Mouse (Mus musculus): ENCODE data around the gene Ak3. TPM values are rescaled to one million over a fixed set of nuclear protein-coding genes. Genes with fewer than 3 reads are reported as not detected.

Gene Ak3
- 71.8 and 73.2 TPM in 2 replicates for polyA plus RNA-seq (2016; fragmentation: Nextera tagmentation; extraction: Ambion mirVana)

DNA sequence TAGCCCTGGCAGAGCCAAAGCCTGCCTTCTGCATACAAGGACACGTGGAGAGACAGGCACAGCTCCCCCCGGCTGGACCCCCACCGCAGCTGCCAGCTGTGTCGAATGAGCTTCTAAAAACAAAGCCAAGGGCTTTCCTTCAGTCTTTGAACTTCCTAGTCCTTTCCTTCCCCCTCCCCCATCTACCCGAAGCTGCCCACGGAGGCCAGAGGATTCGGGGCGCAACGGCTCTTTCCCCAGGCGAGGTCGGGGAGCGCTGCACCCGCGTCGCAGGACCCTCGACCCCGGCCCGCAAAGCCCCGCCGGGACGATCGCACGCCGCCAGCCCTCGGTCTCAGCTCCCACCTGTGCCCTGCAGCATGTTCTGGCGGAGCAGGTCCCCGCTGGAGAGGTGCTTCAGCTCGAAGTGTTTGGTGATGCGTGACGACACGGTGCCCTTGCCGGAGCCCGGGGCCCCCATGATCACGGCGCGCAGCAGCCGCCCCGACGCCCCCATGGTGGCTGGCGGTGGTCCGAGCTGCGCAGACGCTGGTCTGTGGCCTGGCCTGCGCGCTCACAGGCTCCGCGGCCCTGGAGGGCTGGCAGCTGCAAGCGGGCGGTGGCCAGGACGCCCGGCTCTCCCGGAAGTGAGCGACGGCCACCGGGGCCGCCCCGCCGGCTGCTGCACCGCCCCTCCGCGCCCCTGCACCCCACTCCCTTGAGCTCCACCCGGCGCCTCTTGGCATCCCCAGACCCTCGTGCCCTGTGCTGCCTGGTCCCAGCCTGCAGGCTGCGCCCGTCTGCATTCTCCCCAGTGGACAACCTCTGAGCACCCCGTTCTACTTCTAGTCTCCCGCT lies at the start of gene Ak3:
Gene Ak3, minus strand, starts transcription at position 628 of the 837 bp plus-strand sequence.
- no peaks in the 10 kb centered on the region for H3K27me3 ChIP-seq
- H3K4me2 ChIP-seq: peak within 1 kb of the TSS; percentile 66
- peaks cover 20% of the 10 kb centered on the region; the same call in 1 of the 2 replicates for H3K4me1 ChIP-seq (replicated peaks)
- peak; percentile 87 for ATAC-seq (ENCODE audit: insufficient number of reproducible peaks, insufficient read depth, low FRiP score, low TSS enrichment, low read depth)
- 1% methylated on average over 68 of the region's 68 CpGs for WGBS
- no peaks in the 10 kb centered on the region for H3K36me3 ChIP-seq
- peak within 1 kb of the TSS; percentile 87 for H3K27ac ChIP-seq
- H3K4me3 ChIP-seq (replicated peaks): peak within 1 kb of the TSS; percentile 79
- H3K9ac ChIP-seq (replicated peaks): peak within 1 kb of the TSS; percentile 80
- no peaks in the 10 kb centered on the region for H3K9me3 ChIP-seq

DNA sequence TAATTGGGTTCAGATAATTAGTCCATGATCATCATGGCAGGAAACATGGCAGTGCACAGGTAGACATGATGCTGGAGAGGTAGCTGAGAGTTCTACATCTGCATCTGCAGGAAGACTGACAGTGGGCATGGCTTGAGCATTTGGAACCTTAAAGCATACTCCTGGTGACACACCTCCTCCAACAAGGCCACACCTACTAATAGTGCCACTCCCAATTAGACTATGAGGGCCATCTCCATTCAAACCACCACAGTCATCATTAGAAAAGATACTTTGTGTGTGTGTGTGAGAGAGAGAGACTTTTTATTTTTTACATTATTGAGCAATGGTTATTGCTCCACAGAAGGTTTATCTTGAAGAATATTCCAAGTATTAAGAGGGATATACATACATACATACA lies 44.4 kb upstream of the Ak3 start:
- H3K4me3 ChIP-seq (replicated peaks): no peak overlapping the region
- H3K4me2 ChIP-seq: no peak overlapping the region
- no peaks in the 10 kb centered on the region for H3K36me3 ChIP-seq
- no peaks in the 10 kb centered on the region for H3K27me3 ChIP-seq
- H3K27ac ChIP-seq: no peak overlapping the region
- no peak overlapping the region for H3K9ac ChIP-seq (replicated peaks)
- H3K4me1 ChIP-seq (replicated peaks): no peaks in the 10 kb centered on the region
- H3K9me3 ChIP-seq: no peaks in the 10 kb centered on the region
- ATAC-seq (ENCODE audit: insufficient number of reproducible peaks, insufficient read depth, low FRiP score, low TSS enrichment, low read depth): no peak

DNA sequence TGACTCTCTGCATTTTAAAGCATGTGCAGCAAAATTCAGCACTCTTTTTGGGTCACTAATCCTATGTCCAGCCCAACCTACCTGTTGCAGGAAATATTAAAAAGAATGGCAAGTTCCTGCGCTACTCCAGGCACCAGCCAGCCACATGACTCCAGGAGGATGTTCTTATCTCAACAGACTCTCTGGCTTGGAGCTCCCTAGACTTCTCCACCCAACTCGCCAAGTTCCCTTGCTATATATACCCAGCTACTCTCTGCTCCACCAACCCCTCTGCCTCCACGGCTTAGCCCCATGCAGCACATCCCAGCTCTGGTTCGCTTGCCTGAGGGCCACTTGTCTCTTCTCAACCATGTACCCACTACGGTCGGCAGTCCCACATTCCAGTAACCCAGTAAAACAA lies 40.9 kb upstream of the Ak3 start:
- WGBS: 85% methylated on average over 6 of the region's 6 CpGs
- no peak overlapping the region for H3K4me2 ChIP-seq
- H3K36me3 ChIP-seq: no peaks in the 10 kb centered on the region
- H3K27me3 ChIP-seq: no peaks in the 10 kb centered on the region
- H3K27ac ChIP-seq: no peak overlapping the region
- no peak overlapping the region for H3K4me3 ChIP-seq (replicated peaks)
- ATAC-seq (ENCODE audit: insufficient number of reproducible peaks, insufficient read depth, low FRiP score, low TSS enrichment, low read depth): no peak
- H3K4me1 ChIP-seq (replicated peaks): no peaks in the 10 kb centered on the region
- peaks cover 1% of the 10 kb centered on the region; the same call in 1 of the 2 replicates for H3K9me3 ChIP-seq
- no peak overlapping the region for H3K9ac ChIP-seq (replicated peaks)

DNA sequence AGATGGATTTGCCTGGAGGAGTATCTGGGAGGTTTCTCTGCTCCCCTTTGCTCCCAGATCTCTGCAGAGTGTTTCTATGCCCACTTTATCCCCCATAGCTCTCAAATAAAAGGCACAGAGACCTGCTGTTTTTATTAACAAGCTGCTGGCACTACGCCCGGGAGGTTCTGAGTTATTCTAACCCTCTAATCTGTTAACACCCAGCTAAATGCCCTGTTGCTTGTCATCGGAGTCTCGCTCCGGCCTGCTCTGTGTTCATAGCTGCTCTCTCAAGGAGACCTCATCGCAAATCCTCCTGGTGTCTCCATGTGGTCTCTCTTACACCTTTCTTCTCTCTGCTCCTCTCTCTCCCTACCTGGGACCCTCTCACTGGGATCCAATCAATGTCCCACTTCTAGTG lies 27.0 kb upstream of the Ak3 start:
- ATAC-seq (ENCODE audit: insufficient number of reproducible peaks, insufficient read depth, low FRiP score, low TSS enrichment, low read depth): no peak
- no peak overlapping the region for H3K9ac ChIP-seq (replicated peaks)
- no peaks in the 10 kb centered on the region for H3K9me3 ChIP-seq
- H3K4me2 ChIP-seq: no peak overlapping the region
- no peaks in the 10 kb centered on the region for H3K36me3 ChIP-seq
- peak overlapping the region; percentile 26; the same call in 1 of the 2 replicates for H3K27ac ChIP-seq
- H3K27me3 ChIP-seq: no peaks in the 10 kb centered on the region
- no peak overlapping the region for H3K4me3 ChIP-seq (replicated peaks)
- peaks cover 15% of the 10 kb centered on the region for H3K4me1 ChIP-seq (replicated peaks)
- 56% methylated on average over 6 of the region's 6 CpGs for WGBS

DNA sequence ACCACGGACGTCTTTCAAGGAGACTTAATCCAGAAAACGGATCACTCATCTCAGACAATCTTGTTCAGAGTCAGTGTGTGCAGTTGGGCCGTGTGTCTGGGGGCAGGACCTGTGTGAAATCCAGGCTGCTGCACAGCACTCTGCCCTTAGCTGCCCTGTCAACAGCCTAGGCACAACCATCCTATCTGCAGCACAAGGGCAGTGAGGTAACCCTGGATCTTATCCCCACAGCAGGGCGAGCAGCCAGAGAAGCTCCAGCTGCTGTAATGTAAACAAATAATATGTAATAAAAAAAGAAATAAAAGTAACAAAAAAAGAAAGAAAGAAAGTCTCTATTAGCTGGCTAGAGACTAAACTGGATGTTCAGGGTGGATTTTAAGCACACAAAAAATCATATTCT lies 21.4 kb upstream of the Ak3 start:
- H3K9ac ChIP-seq (replicated peaks): peak overlapping the region; percentile 34; the same call in 1 of the 2 replicates
- no peak overlapping the region for H3K4me3 ChIP-seq (replicated peaks)
- H3K4me1 ChIP-seq (replicated peaks): peaks cover 19% of the 10 kb centered on the region
- no peaks in the 10 kb centered on the region for H3K9me3 ChIP-seq
- H3K4me2 ChIP-seq: no peak overlapping the region
- no peaks in the 10 kb centered on the region for H3K36me3 ChIP-seq
- ATAC-seq (ENCODE audit: insufficient number of reproducible peaks, insufficient read depth, low FRiP score, low TSS enrichment, low read depth): no peak
- WGBS: 72% methylated on average over 5 of the region's 5 CpGs
- H3K27me3 ChIP-seq: no peaks in the 10 kb centered on the region
- peak overlapping the region; percentile 35; the same call in 1 of the 2 replicates for H3K27ac ChIP-seq

DNA sequence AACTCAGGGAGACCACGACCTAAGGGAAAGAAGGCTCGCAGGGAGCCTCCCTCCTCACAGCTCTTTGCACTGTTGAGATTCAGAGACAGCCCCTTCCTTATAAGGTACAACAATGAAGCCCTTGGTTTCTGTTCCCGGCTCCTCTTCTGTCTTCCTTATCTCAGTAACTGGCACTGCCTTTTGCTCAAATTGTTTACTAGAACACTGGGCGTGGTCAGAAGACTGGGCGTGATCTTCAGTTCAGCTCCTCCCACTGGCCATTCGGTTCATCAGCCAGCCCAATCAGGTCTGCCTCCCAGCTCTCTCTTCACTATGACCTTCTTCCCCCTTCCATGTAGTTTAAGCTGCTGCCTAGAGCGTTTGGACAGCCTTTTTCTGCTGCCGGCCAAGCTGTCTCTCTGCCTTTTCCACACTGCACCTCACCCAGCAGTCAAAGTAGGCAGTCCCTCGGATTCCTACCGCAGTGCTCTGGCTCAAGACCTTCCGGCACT lies 19.3 kb upstream of the Ak3 start:
- H3K36me3 ChIP-seq: no peaks in the 10 kb centered on the region
- ATAC-seq (ENCODE audit: insufficient number of reproducible peaks, insufficient read depth, low FRiP score, low TSS enrichment, low read depth): no peak
- H3K4me1 ChIP-seq (replicated peaks): peaks cover 19% of the 10 kb centered on the region
- no peaks in the 10 kb centered on the region for H3K9me3 ChIP-seq
- H3K4me2 ChIP-seq: peak overlapping the region; percentile 37
- WGBS: 17% methylated on average over 11 of the region's 11 CpGs
- no peak overlapping the region for H3K4me3 ChIP-seq (replicated peaks)
- no peaks in the 10 kb centered on the region for H3K27me3 ChIP-seq
- H3K27ac ChIP-seq: no peak overlapping the region
- H3K9ac ChIP-seq (replicated peaks): no peak overlapping the region

DNA sequence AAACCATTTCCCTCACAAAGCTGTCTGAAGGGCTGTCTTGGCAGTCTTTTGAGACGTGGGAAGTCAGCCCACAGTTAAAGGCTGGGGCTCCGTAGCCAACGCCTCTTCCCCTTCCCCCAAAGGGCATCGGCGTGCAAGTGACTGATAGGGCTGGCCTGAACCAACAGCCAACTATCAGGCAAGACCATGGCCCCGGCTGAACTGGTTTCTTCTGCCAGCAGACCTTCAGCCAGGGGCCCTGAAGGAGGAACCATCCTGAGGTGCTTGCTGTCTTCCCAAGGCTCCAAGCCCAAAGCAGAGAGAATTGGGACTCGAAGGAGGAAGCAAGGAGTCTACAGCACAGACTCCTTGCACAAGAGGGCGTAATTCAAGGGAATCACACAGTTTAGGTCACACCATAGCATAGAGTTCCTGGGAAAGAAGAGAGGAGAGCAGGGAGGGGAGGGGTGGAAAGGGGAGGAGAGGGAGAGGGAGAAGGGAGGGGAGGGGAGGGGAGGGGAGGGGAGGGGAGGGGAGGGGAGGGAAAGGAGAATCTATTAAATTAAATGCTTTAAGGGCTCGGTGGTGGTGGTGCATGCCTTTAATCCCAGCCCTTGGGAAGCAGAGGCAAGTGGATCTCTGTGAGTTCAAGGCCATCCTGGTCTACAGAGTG lies 16.8 kb upstream of the Ak3 start:
- Histone ChIP-seq H3K27me3 (no peaks in the 10 kb centered on the region), H3K4me2 (peak overlapping the region; percentile 36; the same call in 1 of the 2 replicates), H3K9ac (replicated peaks) (no peak overlapping the region), H3K4me3 (replicated peaks) (no peak overlapping the region), H3K9me3 (no peaks in the 10 kb centered on the region), H3K4me1 (replicated peaks) (peaks cover 26% of the 10 kb centered on the region), H3K27ac (0 out of 2 replicates have a peak overlapping the region, but pooled peaks have one; percentile 12), H3K36me3 (no peaks in the 10 kb centered on the region)
- WGBS: 59% methylated on average over 9 of the region's 9 CpGs
- no peak for ATAC-seq (ENCODE audit: insufficient number of reproducible peaks, insufficient read depth, low FRiP score, low TSS enrichment, low read depth)

DNA sequence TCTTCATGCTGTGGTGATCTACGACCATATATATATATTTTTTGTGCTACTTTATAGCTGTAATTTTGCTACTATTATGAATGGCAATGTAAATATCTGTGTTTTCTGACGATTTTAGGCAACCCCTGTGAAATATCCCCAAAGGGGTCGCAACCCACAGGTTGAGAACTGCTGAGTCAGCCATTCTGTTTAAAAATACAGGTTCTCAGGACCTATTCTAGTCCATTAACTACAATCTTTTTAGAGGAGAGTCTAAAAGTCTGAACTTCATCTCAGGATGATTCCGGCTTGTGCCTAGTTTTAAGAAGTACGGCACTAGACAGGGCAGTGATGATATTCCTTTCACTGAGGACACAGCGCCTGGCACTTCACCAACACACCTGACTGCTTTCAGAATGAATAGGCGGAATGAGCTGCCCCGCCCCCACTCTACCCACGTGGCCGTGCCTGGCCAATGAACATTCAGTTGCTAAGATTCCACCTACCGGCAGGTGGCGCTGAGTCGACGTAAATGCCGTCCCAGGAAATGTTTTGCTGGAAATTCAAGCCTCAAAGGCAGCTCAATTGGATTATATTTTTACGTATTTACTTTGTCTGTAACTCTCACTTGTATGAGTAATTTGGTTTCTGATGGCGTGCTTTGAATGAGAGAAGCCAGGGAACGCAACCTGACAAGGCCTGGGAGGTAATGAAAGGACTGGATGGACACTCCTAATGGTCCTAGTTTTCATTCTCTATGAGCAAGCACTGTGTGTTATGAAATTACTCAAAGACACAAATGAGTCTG lies 16.0 kb upstream of the Ak3 start:
- H3K4me2 ChIP-seq: peak overlapping the region; percentile 36
- H3K4me1 ChIP-seq (replicated peaks): peaks cover 18% of the 10 kb centered on the region
- H3K4me3 ChIP-seq (replicated peaks): no peak overlapping the region
- WGBS: 17% methylated on average over 18 of the region's 18 CpGs
- H3K9me3 ChIP-seq: no peaks in the 10 kb centered on the region
- no peaks in the 10 kb centered on the region for H3K36me3 ChIP-seq
- no peaks in the 10 kb centered on the region for H3K27me3 ChIP-seq
- no peak overlapping the region for H3K9ac ChIP-seq (replicated peaks)
- ATAC-seq (ENCODE audit: insufficient number of reproducible peaks, insufficient read depth, low FRiP score, low TSS enrichment, low read depth): no peak; the same call in 1 of the 2 replicates
- 0 out of 2 replicates have a peak overlapping the region, but pooled peaks have one; percentile 12 for H3K27ac ChIP-seq

DNA sequence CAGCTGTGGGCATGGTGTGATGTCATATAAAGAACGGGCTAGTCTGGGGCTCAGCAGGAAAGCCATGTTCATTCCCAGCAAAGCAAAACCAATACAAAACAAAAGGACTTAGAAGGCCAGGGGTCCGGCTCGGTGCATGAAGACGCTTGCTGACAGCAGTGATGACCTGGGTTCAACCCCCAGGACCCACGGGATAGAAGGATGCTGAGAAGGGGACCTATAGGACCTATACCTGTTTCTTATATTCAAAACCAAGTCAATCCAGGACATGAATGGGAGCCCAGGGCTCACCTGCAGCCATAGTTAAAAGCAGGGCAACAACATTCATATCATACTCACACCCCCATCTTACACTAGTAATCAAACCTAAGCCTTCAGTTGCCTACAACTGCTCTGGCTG lies 15.2 kb upstream of the Ak3 start:
- H3K36me3 ChIP-seq: no peaks in the 10 kb centered on the region
- H3K9ac ChIP-seq (replicated peaks): no peak overlapping the region
- H3K4me2 ChIP-seq: no peak overlapping the region
- H3K27me3 ChIP-seq: no peaks in the 10 kb centered on the region
- no peak for ATAC-seq (ENCODE audit: insufficient number of reproducible peaks, insufficient read depth, low FRiP score, low TSS enrichment, low read depth)
- H3K27ac ChIP-seq: no peak overlapping the region
- no peak overlapping the region for H3K4me3 ChIP-seq (replicated peaks)
- 80% methylated on average over 5 of the region's 5 CpGs for WGBS
- H3K9me3 ChIP-seq: no peaks in the 10 kb centered on the region
- peaks cover 18% of the 10 kb centered on the region for H3K4me1 ChIP-seq (replicated peaks)

DNA sequence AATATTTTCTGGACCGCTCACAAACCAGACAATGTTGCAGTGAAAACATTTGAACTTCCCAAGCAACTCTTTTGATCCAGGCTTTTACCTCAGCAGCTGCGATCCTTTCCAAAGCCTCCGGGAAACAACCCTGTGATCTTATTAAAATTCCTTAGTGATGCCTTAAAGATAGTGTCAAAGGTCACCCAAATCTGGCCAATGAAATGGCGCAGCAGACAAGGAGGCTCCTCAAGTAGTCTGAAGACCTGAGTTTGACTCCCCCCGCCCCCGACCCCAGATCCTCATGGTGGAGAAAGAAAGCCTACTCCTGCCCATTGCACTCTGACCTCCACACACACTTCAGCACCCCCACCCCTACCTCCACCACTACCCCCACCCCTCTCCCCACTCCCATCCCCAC lies 12.5 kb upstream of the Ak3 start:
- Histone ChIP-seq H3K9me3 (no peaks in the 10 kb centered on the region), H3K4me2 (no peak overlapping the region), H3K9ac (replicated peaks) (no peak overlapping the region), H3K27ac (no peak overlapping the region), H3K4me3 (replicated peaks) (no peak overlapping the region), H3K4me1 (replicated peaks) (peaks cover 10% of the 10 kb centered on the region), H3K27me3 (no peaks in the 10 kb centered on the region), H3K36me3 (no peaks in the 10 kb centered on the region)
- no peak for ATAC-seq (ENCODE audit: insufficient number of reproducible peaks, insufficient read depth, low FRiP score, low TSS enrichment, low read depth)
- WGBS: 23% methylated on average over 6 of the region's 6 CpGs

DNA sequence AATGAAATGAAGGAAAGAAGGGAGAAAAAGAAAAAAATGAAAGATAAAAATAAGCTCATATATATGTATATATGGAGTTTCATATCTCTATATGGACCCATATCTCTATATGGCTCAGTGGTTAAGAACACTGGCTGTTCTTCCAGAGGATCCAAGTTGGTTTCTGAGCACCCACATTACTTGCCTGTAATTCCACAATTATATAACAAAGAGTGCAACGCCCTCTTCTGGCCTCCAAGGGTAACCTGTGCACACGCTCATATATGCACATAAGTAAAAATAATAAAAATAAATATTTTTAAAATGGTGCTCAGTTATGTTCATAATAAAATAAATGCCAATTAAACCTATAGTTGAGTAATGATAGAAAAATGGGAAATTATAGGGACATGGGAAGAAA lies 11.9 kb upstream of the Ak3 start:
- Histone ChIP-seq H3K4me2 (no peak overlapping the region), H3K9me3 (no peaks in the 10 kb centered on the region), H3K27me3 (no peaks in the 10 kb centered on the region), H3K36me3 (no peaks in the 10 kb centered on the region), H3K4me3 (replicated peaks) (no peak overlapping the region), H3K9ac (replicated peaks) (no peak overlapping the region), H3K27ac (no peak overlapping the region), H3K4me1 (replicated peaks) (peaks cover 10% of the 10 kb centered on the region)
- WGBS: 81% methylated on average over 2 of the region's 2 CpGs
- no peak for ATAC-seq (ENCODE audit: insufficient number of reproducible peaks, insufficient read depth, low FRiP score, low TSS enrichment, low read depth)
